Mouse (Mus musculus): ENCODE results near the gene Myl9. TPM values are rescaled to one million over a fixed set of nuclear protein-coding genes. Genes with fewer than 3 reads are reported as not detected.

Myl9 gene
- 10 to 100 TPM; 28.1 to 44.3 (median 31.9) TPM for total RNA-seq (2022)

- peak in 1 of 2 experiments; percentile 52 for DNase-seq (ENCODE audit: low spot score in 2 of 2)
Observed at GRCm38 (mm10) chr2:156774738-156775454, at the start of gene Myl9. Myl9 (plus strand) TSS chr2:156775420.

GRCm38 (mm10) chr2:156726344-156726743 lies 48.9 kb upstream of the Myl9 start:
- DNase-seq (ENCODE audit: low spot score in 2 of 2), result no peak

DNA sequence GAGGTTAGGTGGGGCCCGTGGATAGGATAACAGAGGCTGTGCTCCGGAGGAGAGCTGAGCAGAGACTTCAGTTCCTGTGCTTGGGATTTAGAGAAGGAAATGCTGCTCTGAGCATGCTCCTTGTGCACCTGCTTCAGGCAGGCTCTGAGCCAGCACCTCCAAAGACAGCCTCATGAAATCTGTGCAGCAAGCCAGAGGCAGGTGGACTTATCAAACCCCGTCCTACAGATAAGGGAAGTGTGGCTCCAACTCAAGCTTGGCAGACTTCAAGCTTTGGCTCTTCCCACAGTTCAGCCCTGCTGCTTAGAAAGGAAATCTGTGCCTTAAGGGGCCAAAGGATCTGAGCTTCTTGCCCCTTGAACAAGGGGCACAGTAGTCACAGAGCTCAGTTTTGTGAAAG lies 48.3 kb upstream of the Myl9 start:
- no peak for DNase-seq (ENCODE audit: low spot score in 2 of 2)

DNA sequence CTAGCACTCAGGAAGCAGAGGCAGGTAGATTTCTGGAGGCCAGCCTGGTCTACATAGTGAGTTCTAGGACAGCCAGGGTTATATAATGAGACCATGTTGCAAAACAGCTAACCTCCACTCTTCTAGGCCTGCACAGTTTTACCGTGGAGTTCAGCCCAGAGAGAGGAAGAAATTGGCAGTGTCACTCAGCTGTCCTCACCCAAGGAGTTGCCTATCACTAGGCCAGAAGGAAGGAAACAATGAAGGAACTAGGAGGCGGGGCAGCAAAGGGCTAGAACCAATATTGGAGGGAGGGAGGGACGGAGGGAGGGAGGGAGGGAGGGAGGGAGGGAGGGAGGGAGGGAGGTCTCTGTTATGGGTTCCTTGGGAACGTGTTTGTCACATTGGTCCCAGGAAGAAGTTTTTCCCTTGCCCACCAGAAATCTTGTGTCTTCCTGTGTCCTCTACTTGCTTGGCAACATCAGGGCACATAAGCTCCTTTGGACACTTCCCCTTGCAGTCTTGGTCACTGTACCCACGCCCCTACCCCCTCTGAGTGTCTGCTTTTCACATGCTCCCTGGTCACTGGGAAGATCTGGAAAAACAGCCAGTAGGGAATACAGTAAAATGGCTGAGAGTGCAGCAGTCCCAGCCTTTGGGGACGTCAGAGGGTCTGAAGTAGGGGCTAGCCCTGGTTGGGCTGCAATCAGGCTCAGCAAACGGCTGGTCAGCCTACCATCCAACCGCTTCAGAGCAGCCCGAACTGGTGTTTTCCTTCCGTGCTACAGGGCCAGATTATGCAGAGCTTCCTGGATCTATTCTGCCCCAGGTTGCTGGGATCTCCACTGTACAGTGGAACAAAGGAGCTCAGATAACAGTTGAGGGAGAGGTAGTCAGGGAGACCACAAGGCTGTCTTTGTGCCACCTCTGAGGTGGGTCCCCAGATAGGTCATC lies 45.4 kb upstream of the Myl9 start:
- no peak for DNase-seq (ENCODE audit: low spot score in 2 of 2)

DNA sequence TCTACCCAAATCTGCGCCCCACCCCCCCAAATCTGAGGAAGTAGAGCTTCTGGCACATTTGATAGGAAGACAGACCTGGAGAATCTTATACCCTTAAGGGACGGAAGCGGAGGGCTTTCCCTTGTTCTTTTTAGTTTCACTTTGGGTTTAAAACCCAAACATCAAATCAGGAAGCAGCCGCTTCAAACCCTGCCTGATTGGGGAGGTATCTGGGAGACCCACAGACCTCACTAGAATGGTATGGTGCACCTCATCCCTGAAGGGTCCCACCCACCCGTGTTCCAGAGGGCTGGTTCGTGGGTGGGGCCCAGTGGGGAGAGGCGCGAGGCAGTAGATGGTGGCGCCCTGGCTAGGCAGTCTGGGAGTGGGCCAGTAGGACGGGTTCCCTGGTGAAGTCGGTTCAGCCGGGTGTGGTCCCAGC lies 44.7 kb upstream of the Myl9 start:
- peak in 1 of 2 experiments; percentile 39 for DNase-seq (ENCODE audit: low spot score in 2 of 2)

DNA sequence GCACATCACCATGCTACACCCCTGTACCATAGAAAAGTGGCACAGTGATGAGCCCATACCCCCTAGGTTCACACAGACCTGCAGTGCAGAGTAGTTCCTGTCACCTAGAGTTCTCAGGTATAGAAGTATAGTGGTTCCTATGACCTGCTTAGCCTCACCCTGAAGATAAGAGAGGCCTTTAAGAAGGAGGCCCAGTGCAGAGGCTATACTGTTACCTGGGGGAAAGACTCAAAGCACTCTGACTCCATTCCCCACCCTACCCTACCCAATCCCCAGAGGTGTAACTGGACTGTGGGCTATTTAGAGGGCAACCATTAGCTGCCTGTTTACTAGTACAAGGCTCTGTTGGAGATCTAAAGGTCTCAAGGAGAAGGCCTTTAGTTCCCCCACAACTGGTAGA lies 43.6 kb upstream of the Myl9 start:
- no peak for DNase-seq (ENCODE audit: low spot score in 2 of 2)

DNA sequence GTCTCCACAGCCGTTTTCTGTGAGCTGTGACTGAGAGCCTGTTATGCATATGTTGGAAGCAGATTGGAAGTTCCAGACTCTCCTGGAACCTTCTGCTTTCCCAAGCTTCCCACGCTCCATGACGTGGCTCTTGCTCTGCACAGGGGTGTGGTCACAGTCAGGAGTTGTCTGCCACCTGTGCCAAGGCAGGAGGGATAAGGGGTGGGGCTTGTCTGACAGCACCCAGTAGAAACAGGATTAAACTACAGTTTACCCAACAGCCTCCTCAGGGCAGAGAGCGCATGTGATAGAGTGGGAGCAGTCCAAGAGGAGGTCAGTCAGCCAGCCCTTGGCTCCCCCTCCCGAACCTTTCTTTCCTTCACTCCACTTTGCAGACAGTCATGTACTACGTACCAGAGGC lies 43.1 kb upstream of the Myl9 start:
- peak; percentile 63 to 82 for DNase-seq (ENCODE audit: low spot score in 2 of 2)

- DNase-seq (ENCODE audit: low spot score in 2 of 2), result no peak
Observed at GRCm38 (mm10) chr2:156735761-156736335, 39.4 kb upstream of the Myl9 start.

DNA sequence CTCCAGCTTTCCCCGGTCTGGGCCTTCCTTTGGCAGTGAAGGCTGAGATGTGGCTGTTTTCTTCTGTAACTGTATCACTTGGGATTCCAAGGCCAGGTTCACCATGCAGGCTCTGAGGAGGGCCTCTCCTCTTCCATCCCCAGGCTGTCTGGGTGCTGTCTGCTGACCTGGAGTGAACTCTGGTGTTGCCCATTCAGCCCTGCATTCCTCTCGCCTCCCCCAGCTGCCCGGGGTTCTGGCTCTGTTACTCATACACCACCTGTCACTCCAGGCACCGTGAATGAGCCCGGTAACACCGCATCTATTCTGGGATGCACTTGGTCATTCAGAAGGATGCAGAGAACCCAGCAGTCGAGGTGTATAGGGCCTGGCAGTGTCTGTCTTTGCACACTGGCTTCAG lies 38.4 kb upstream of the Myl9 start:
- peak; percentile 65 to 71 for DNase-seq (ENCODE audit: low spot score in 2 of 2)

GRCm38 (mm10) chr2:156737976-156738375 lies 37.2 kb upstream of the Myl9 start:
- no peak for DNase-seq (ENCODE audit: low spot score in 2 of 2)

- no peak for DNase-seq (ENCODE audit: low spot score in 2 of 2)
Observed at GRCm38 (mm10) chr2:156741265-156741664, 34.0 kb upstream of the Myl9 start.

DNA sequence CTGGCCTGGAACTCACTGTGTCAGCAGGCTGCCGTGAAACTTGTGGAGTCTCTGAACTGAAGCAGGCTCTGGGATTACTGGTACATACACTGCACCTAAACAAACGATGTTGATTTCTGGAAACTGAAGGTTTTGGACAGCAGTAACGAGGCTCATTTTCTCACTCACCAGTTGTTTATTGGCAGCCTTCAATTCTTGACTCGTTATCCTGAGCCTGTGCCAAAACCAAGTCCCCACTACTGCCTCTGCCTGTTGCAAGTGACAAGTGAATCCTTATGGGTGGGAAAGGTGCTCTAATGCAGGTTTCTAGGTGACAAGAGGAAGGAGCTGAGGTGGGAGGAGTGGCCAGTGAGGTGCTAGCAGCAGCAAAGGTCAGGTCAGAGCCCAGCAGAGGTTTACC lies 33.2 kb upstream of the Myl9 start:
- DNase-seq (ENCODE audit: low spot score in 2 of 2), result no peak

GRCm38 (mm10) chr2:156743248-156743647 lies 32.0 kb upstream of the Myl9 start:
- no peak for DNase-seq (ENCODE audit: low spot score in 2 of 2)

DNA sequence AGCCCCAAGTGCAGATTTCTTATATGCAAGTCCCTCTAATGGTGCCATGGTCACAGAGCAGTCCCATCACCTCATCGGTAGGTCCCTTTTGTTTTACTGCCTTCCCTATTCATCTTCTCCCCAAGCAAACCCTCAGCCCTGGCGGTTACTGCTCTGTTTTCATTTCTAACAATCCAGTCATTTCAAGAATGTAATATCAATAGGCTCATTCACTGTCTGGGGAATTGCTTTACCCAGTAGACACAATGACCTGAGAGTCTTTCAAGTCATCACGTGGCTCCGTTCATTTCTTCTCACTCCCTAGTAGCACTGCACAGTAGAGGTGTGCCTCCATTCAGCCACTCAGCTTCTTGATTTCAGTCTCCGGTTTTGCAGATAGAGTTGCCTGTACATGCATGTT lies 30.8 kb upstream of the Myl9 start:
- no peak for DNase-seq (ENCODE audit: low spot score in 2 of 2)

DNA sequence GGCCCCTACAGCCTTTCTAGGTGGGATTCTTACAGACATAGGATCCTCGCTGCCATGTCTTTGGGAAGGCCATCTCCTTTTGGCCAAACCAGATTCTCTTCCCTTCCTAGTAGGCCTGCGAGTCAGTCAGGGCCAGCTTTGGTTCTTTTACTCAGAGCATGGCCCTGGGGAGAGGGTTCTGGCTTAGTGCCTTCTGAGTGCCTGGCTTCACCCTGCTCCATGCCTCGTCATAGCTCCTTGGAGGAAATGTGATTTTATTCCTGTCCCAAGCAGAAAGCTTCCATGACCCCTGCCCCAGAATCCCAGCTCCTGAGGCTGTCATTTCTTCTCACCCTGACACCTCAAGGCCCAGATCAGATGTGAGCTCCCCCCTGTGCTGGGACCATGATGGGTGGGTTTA lies 27.9 kb upstream of the Myl9 start:
- no peak for DNase-seq (ENCODE audit: low spot score in 2 of 2)

DNA sequence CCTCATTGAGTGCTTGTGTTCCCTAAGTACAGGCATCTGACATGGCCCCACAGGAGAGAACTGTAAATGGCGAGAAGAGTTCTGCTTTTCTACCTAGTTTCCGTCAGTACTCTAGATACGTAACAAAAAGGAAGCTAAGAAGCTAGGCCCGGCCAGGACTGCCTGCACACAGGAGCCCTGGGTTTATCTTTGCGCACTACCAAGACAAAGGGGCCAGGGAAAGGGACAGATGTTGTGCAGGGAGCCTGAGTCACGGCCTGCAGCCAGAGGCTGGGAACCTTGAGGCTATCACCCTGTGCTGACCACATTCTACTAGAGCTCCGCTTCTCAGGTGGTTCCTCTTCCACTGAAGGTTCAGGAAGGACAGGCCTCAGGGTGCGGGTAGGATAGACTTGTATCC lies 25.5 kb upstream of the Myl9 start:
- no peak for DNase-seq (ENCODE audit: low spot score in 2 of 2)

GRCm38 (mm10) chr2:156756937-156757336 lies 18.3 kb upstream of the Myl9 start:
- DNase-seq (ENCODE audit: low spot score in 2 of 2), result no peak

DNA sequence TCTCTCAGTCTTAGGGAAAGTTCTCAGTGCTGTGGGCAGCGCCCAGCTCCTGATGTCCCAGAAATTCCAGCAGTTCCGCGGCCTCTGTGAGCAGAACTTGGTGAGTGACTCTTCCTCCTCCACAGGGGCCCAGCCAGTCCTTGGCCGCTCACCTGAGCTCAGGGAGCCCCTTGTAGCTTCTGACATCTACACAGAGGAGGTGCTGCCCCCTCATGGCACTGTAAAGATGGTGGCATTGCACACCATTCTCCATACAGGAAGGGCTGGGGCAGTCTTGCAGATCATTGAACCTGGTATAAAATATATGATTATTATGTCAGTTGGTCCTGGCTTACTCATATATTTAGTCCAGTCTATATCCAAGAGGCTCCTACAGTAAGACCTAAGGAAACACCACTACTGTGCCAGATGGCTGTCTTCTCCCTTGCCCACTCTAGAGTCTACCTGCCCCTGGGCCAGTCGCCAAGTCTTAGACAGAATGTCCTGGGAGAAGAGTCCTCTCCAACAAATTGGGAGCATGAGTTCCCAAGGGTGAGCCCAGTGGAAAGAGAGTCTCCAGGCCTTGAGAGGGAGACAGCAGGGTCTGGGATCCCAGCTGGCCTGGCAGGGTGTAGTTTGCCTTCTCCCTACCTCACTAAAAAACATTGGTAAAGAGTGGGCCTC lies 14.2 kb upstream of the Myl9 start:
- DNase-seq (ENCODE audit: low spot score in 2 of 2), result no peak

DNA sequence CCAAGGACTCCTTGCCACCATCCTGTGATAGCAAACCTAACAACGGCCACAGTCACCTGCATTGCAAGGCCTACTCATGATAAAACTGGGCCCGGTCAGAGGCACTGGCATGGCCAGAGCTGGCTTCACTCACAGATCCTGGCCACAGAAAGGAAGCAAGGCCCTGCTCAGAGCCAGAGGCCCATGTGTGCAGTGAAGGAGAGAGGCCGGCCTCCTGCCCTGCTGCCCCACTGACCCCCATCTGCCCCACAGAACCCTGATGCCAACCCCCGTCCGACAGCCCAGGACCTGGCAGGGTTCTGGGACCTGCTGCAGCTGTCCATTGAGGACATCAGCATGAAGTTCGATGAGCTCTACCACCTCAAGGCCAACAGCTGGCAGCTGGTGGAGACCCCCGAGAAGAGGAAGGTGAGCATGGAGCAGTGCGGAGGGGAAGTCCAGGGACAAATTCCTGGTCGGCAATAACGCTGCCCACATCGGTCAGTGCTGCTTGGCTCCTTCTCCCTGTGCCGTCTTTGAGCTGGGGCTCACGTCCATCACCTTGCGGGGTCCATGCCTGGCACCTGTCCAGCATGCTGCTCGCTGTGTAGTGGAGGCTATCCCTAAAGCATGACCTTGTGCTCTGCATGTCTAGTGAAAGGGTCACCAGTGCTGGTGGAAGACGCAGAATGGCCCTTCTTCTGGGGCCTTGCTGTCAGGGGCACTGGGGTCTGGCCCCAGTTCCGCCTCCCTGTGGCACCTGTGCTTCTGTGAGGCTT lies 13.5 kb upstream of the Myl9 start:
- no peak for DNase-seq (ENCODE audit: low spot score in 2 of 2)

GRCm38 (mm10) chr2:156762499-156762898 lies 12.7 kb upstream of the Myl9 start:
- DNase-seq (ENCODE audit: low spot score in 2 of 2), result no peak

GRCm38 (mm10) chr2:156763101-156763500 lies 12.1 kb upstream of the Myl9 start:
- peak; percentile 41 to 69 for DNase-seq (ENCODE audit: low spot score in 2 of 2)
